Mouse (Mus musculus) lung, embryonic 14.5 days (tissue): ENCODE data around the gene Papss2. TPM values are rescaled to one million over a fixed set of nuclear protein-coding genes. Genes with fewer than 3 reads are reported as not detected.
"Not testable (repeated sequence)": the region's sequence is repeated elsewhere in the genome, so short reads cannot be mapped to it uniquely, and the experiment has no call there.

ENCODE experiments used
- ATAC-seq: fragments of 200-750 bp; cut with Nextera tagmentation; 2 replicates; pipeline ENCODE4 v1.8.0; 2017; ENCODE audit warnings: mild to moderate bottlenecking, moderate TSS enrichment, moderate library complexity; ENCODE audit not compliant: insufficient read depth
- DNase-seq: peaks from one replicate; pipeline ENCODE4 v3.0.0-alpha.2; 2015
- H3K27ac ChIP-seq: fragments of 300-500 bp; sonication (generic); 2 replicates; pipeline ENCODE4 v1.5.1; 2014; ENCODE audit warnings: low read depth, mild to moderate bottlenecking, moderate library complexity
- H3K27me3 ChIP-seq: fragments of 300-500 bp; sonication (generic); 2 replicates; pipeline ENCODE4 v1.6.1; 2014; ENCODE audit warnings: low read length, control low read depth; ENCODE audit not compliant: insufficient read depth
- H3K36me3 ChIP-seq: fragments of 300-500 bp; sonication (generic); 2 replicates; pipeline ENCODE4 v1.6.1; 2014; ENCODE audit warnings: control low read depth; ENCODE audit not compliant: insufficient read depth
- H3K4me1 ChIP-seq: fragments of 300-500 bp; sonication (generic); 2 replicates; pipeline ENCODE4 v1.6.1; 2014; ENCODE audit warnings: antibody characterized with exemption, control low read depth; ENCODE audit not compliant: insufficient read depth
- H3K4me2 ChIP-seq: fragments of 300-500 bp; sonication (generic); 2 replicates; pipeline ENCODE4 v1.6.1; 2014; ENCODE audit warnings: mild to moderate bottlenecking
- H3K4me3 ChIP-seq: fragments of 300-500 bp; sonication (generic); 2 replicates; pipeline ENCODE4 v1.5.1; 2014; ENCODE audit warnings: low read depth, low read length
- H3K9ac ChIP-seq: fragments of 300-500 bp; sonication (generic); 2 replicates; pipeline ENCODE4 v1.6.1; 2014
- H3K9me3 ChIP-seq: fragments of 300-500 bp; sonication (generic); 2 replicates; pipeline ENCODE4 v1.6.1; 2016; ENCODE audit warnings: low read depth, low read length, control low read depth
- CTCF ChIP-seq: IDR thresholded peaks from 2 replicates; pipeline ENCODE4 v1.5.1; 2016; ENCODE audit warnings: antibody characterized with exemption, low read depth
- WGBS: fragments of 180-500 bp; shearing (Covaris S2); extraction: QIAGEN DNeasy Blood & Tissue Kit; methylation state at CpG from one replicate; pipeline ENCODE4 v1.1.7; 2014; 5-methylcytosine and 5-hydroxymethylcytosine counted together
- polyA plus RNA-seq: library from polyadenylated mRNA; unstranded; fragments of >200 nt; fragmentation: Nextera tagmentation; extraction: Ambion mirVana; gene quantifications from 2 replicates; pipeline ENCODE4 v1.2.1, GENCODE M21; 2014

The Papss2 gene
- polyA plus RNA-seq, 1 experiment from 2014 or later, result 3.4 TPM

- Histone ChIP-seq H3K4me2 (no peak overlapping the region), H3K4me3 (no peak overlapping the region), H3K36me3 (no peaks in the 10 kb centered on the region), H3K27me3 (no peaks in the 10 kb centered on the region), H3K9me3 (no peaks in the 10 kb centered on the region), H3K4me1 (no peaks in the 10 kb centered on the region), H3K9ac (no peak overlapping the region), H3K27ac (no peak overlapping the region)
- TF ChIP-seq CTCF, result no peak
- WGBS, result 86% methylated on average over 5 of the region's 5 CpGs
- DNase-seq (no peak), ATAC-seq (no peak)
These were observed 55.5 kb downstream of the Papss2 start for GRCm38 (mm10) chr19:32651046-32651445.

- peak; percentile 54 for ATAC-seq
These were observed 57.5 kb downstream of the Papss2 start for GRCm38 (mm10) chr19:32653122-32653521.

GRCm38 (mm10) chr19:32653630-32654362 is 58.2 kb downstream of the Papss2 start:
- Histone ChIP-seq H3K27me3 (no peaks in the 10 kb centered on the region), H3K27ac (no peak overlapping the region), H3K4me2 (no peak overlapping the region), H3K4me3 (no peak overlapping the region), H3K9ac (no peak overlapping the region), H3K4me1 (no peaks in the 10 kb centered on the region), H3K9me3 (no peaks in the 10 kb centered on the region), H3K36me3 (no peaks in the 10 kb centered on the region)
- no peak for ATAC-seq
- TF ChIP-seq CTCF, result no peak
- 76% methylated on average over 7 of the region's 7 CpGs for WGBS
- DNase-seq, result no peak

More at GRCm38 (mm10) chr19:32653122-32653521, 57.5 kb downstream of the Papss2 start:
- no peaks in the 10 kb centered on the region for H3K4me1 ChIP-seq
- DNase-seq, result peak; percentile 32
- 61% methylated on average over 5 of the region's 5 CpGs for WGBS
- H3K9ac ChIP-seq, result no peak overlapping the region
- H3K36me3 ChIP-seq, result no peaks in the 10 kb centered on the region
- no peak overlapping the region for H3K27ac ChIP-seq
- no peak overlapping the region for H3K4me3 ChIP-seq
- TF ChIP-seq CTCF, result no peak
- no peaks in the 10 kb centered on the region for H3K27me3 ChIP-seq
- no peaks in the 10 kb centered on the region for H3K9me3 ChIP-seq
- H3K4me2 ChIP-seq, result no peak overlapping the region

- 68% methylated on average over 5 of the region's 5 CpGs for WGBS
- H3K36me3 ChIP-seq, result 0 out of 2 replicates have a peak, but pooled peaks cover 5% of the 10 kb centered on the region
- no peak for DNase-seq
- ATAC-seq, result no peak
- no peak for TF ChIP-seq CTCF
- no peaks in the 10 kb centered on the region for H3K27me3 ChIP-seq
- H3K4me3 ChIP-seq, result no peak overlapping the region
- no peaks in the 10 kb centered on the region for H3K9me3 ChIP-seq
- no peaks in the 10 kb centered on the region for H3K4me1 ChIP-seq
- no peak overlapping the region for H3K4me2 ChIP-seq
- H3K27ac ChIP-seq, result no peak overlapping the region
- no peak overlapping the region for H3K9ac ChIP-seq
These were observed 63.8 kb downstream of the Papss2 start for GRCm38 (mm10) chr19:32659346-32659745.

GRCm38 (mm10) chr19:32662936-32663335 is 67.3 kb downstream of the Papss2 start:
- WGBS, result 81% methylated on average over 6 of the region's 6 CpGs
- TF ChIP-seq CTCF, result no peak
- H3K27me3 ChIP-seq, result no peaks in the 10 kb centered on the region

GRCm38 (mm10) chr19:32665243-32665642 is 69.7 kb downstream of the Papss2 start:
- Histone ChIP-seq H3K4me2 (no peak overlapping the region), H3K36me3 (0 out of 2 replicates have a peak, but pooled peaks cover 5% of the 10 kb centered on the region), H3K27ac (no peak overlapping the region), H3K4me3 (no peak overlapping the region), H3K4me1 (no peaks in the 10 kb centered on the region), H3K9ac (no peak overlapping the region), H3K27me3 (no peaks in the 10 kb centered on the region), H3K9me3 (no peaks in the 10 kb centered on the region)
- no peak for DNase-seq
- ATAC-seq, result no peak
- 75% methylated on average over 8 of the region's 8 CpGs for WGBS
- TF ChIP-seq CTCF, result no peak

More at GRCm38 (mm10) chr19:32662936-32663335, 67.3 kb downstream of the Papss2 start:
- DNase-seq (no peak), ATAC-seq (no peak)
- Histone ChIP-seq H3K9ac (no peak overlapping the region), H3K36me3 (0 out of 2 replicates have a peak, but pooled peaks cover 5% of the 10 kb centered on the region), H3K9me3 (no peaks in the 10 kb centered on the region), H3K27ac (no peak overlapping the region), H3K4me3 (no peak overlapping the region), H3K4me2 (no peak overlapping the region), H3K4me1 (no peaks in the 10 kb centered on the region)

- H3K27ac ChIP-seq, H3K9me3 ChIP-seq, H3K4me2 ChIP-seq, H3K27me3 ChIP-seq, ATAC-seq, H3K4me3 ChIP-seq, DNase-seq, H3K9ac ChIP-seq, H3K4me1 ChIP-seq: not testable (repeated sequence)
- peaks cover 16% of the 10 kb centered on the region for H3K36me3 ChIP-seq
- 81% methylated on average over 1 of the region's 1 CpGs for WGBS
These were observed 72.2 kb downstream of the Papss2 start for GRCm38 (mm10) chr19:32667830-32668229.
